In genomic region chr9:60024545-60024944, GRCm38 (mm10) we compare ENCODE assay signal across 15 mouse cellular contexts.
A peak's percentile ranks its signal among the peaks of the same experiment; 100 is the strongest.
DNase-seq lines count a peak whose midpoint lies in the region; ATAC-seq and TF ChIP-seq lines count a peak whose summit lies in the region.
"Had no signal": no experiment of that assay in that cellular context is flagged by ENCODE, and none has a peak within 500 bp of the region (broad histone marks: within the 10 kb centered on the region; RNA-seq: fewer than 3 reads in every experiment).

No protein-coding gene starts in this region.

- H3K4me1 ChIP-seq in liver, embryonic 13.5 days (replicated peaks), result no peaks in the 10 kb centered on the region; the same call in 1 of the 2 replicates
- peaks cover 18% of the 10 kb centered on the region for H3K4me1 ChIP-seq in hindbrain, embryonic 12.5 days
- H3K4me1 ChIP-seq in kidney, embryonic 14.5 days (ENCODE audit: control insufficient read depth, insufficient read depth, low read length), result peaks cover 16% of the 10 kb centered on the region

- no peak for TF ChIP-seq CTCF in Patski (IDR thresholded peaks at IDR 0.05)

- no peak for ATAC-seq in liver, embryonic 13.5 days (ENCODE audit: low read depth)
- ATAC-seq in Patski, result no peak
- no peak for ATAC-seq in hindbrain, embryonic 12.5 days (ENCODE audit: low FRiP score)
- no peak for ATAC-seq in kidney, embryonic 14.5 days (ENCODE audit: low FRiP score, low TSS enrichment)

- peak; percentile 31 for DNase-seq in embryo, embryonic 10 days (ENCODE audit: low spot score)
- no peak for DNase-seq in embryo, embryonic 9.5 days (ENCODE audit: extremely low spot score)
- no peak for DNase-seq in liver, embryonic 13.5 days
- DNase-seq in liver (no peak), Patski (ENCODE audit: low read depth, low spot score) (peak; percentile 7)
- peak; percentile 6 for DNase-seq in skeletal muscle tissue, adult 2 months (ENCODE audit: low read depth, low spot score)
- DNase-seq: cerebellum, adult 18-20 months; gastrocnemius, postnatal 10 days; kidney, adult 8-10 months; right cerebral cortex, postnatal 4 days had no signal

- in situ Hi-C loops in Patski (cut with MboI; ENCODE audit: low pct_unique_long_range_greater_than_20kb), result no loop called here

- POLR2A ChIA-PET in Patski (lab: Charles Lee), result interaction anchor here (0.6 kb wide), 1 partner anchor 367 kb away, joined by 3 read pairs; no protein-coding TSS in a partner anchor

- CTCF ChIA-PET in Patski (lab: Charles Lee), result no interaction called here

- H3K27ac ChIP-seq in liver, embryonic 13.5 days, result peak overlapping the region; percentile 18; the same call in 1 of the 2 replicates
- H3K27ac ChIP-seq in hindbrain, embryonic 12.5 days, result no peak overlapping the region
- H3K27ac ChIP-seq in kidney, embryonic 14.5 days (ENCODE audit: low read depth, low read length), result no peak overlapping the region
- H3K27ac ChIP-seq: forebrain, embryonic 12.5 days; macrophage had no signal

- H3K9ac ChIP-seq in liver, embryonic 13.5 days, result no peak overlapping the region
- no peak overlapping the region for H3K9ac ChIP-seq in hindbrain, embryonic 12.5 days
- no peak overlapping the region for H3K9ac ChIP-seq in kidney, embryonic 14.5 days (ENCODE audit: low read depth, low read length)
- H3K9ac ChIP-seq: forebrain, embryonic 12.5 days had no signal

- no peak overlapping the region for H3K4me2 ChIP-seq in liver, embryonic 13.5 days
- H3K4me2 ChIP-seq in hindbrain, embryonic 12.5 days (replicated peaks), result no peak overlapping the region
- no peak overlapping the region for H3K4me2 ChIP-seq in kidney, embryonic 14.5 days (replicated peaks; ENCODE audit: low read depth, low read length)
- H3K4me2 ChIP-seq: forebrain, embryonic 12.5 days had no signal

- H3K4me3 ChIP-seq in liver, embryonic 13.5 days (replicated peaks), result no peak overlapping the region
- no peak overlapping the region for H3K4me3 ChIP-seq in hindbrain, embryonic 12.5 days
- H3K4me3 ChIP-seq in kidney, embryonic 14.5 days (ENCODE audit: low read length), result no peak overlapping the region
- H3K4me3 ChIP-seq: forebrain, embryonic 12.5 days; heart, embryonic 10.5 days had no signal

- WGBS in liver, embryonic 13.5 days (ENCODE audit: insufficient replicate concordance), result 21% methylated on average over 5 of the region's 5 CpGs
- WGBS in hindbrain, embryonic 12.5 days, result 18% methylated on average over 5 of the region's 5 CpGs
- 20% methylated on average over 5 of the region's 5 CpGs for WGBS in kidney, embryonic 14.5 days

- H3K36me3 ChIP-seq in liver, embryonic 13.5 days, result no peaks in the 10 kb centered on the region
- H3K36me3 ChIP-seq in hindbrain, embryonic 12.5 days, result no peaks in the 10 kb centered on the region
- H3K36me3 ChIP-seq in kidney, embryonic 14.5 days (ENCODE audit: control insufficient read depth, insufficient read depth, low read length), result no peaks in the 10 kb centered on the region
- H3K36me3 ChIP-seq: forebrain, embryonic 12.5 days; heart, embryonic 10.5 days had no signal

- H3K27me3 ChIP-seq in liver, embryonic 13.5 days, result no peaks in the 10 kb centered on the region
- H3K27me3 ChIP-seq in Patski, result no peaks in the 10 kb centered on the region
- H3K27me3 ChIP-seq in hindbrain, embryonic 12.5 days, result 0 out of 2 replicates have a peak, but pooled peaks cover 2% of the 10 kb centered on the region
- H3K27me3 ChIP-seq in kidney, embryonic 14.5 days (ENCODE audit: control insufficient read depth, insufficient read depth, low read length), result no peaks in the 10 kb centered on the region; the same call in 1 of the 2 replicates
- H3K27me3 ChIP-seq: forebrain, embryonic 12.5 days had no signal

- no peaks in the 10 kb centered on the region for H3K9me3 ChIP-seq in liver, embryonic 13.5 days (replicated peaks)
- no peaks in the 10 kb centered on the region for H3K9me3 ChIP-seq in hindbrain, embryonic 12.5 days (replicated peaks)
- H3K9me3 ChIP-seq in kidney, embryonic 14.5 days (ENCODE audit: control insufficient read depth, low read length), result no peaks in the 10 kb centered on the region
- H3K9me3 ChIP-seq: forebrain, embryonic 12.5 days; heart, embryonic 10.5 days had no signal

Comparison
In these comparisons a context has a peak if more than half of its experiments do, and no peak if none do; other contexts are left out.
1. DNase-seq: peak in embryo, embryonic 10 days (single experiment), Patski (single experiment) and skeletal muscle tissue, adult 2 months (single experiment); none in embryo, embryonic 9.5 days (single experiment), liver, embryonic 13.5 days (single experiment) and liver (single experiment).